Mouse (Mus musculus) myocyte (in vitro differentiated cells): ENCODE measurements at regions not wholly inside any gene's neighbourhood (a gene's known extent, or its start where the extent isn't known, plus 50 kb on each side); places are given as distances from the start of the nearest gene placed in this dataset.

ENCODE experiments used
- H3K27me3 ChIP-seq: one replicate; pipeline ENCODE4 v1.6.1; 2011; ENCODE audit not compliant: control insufficient read depth, insufficient read depth, insufficient read length
- H3K36me3 ChIP-seq: one replicate; pipeline ENCODE4 v1.6.1; 2011; ENCODE audit not compliant: control insufficient read depth, insufficient read depth
- H3K4me2 ChIP-seq: one replicate; pipeline ENCODE4 v1.6.1; 2011; ENCODE audit warnings: low read depth, control low read depth
- H3K4me3 ChIP-seq: one replicate; pipeline ENCODE4 v1.5.1; 2011; ENCODE audit warnings: mild to moderate bottlenecking, control low read depth, moderate library complexity
- H3K79me2 ChIP-seq: one replicate; pipeline ENCODE4 v1.6.1; 2011; ENCODE audit not compliant: control insufficient read depth, insufficient read depth
- H3ac ChIP-seq: one replicate; pipeline ENCODE4 v1.6.1; 2011; ENCODE audit not compliant: control insufficient read depth, insufficient read length
- CEBPB ChIP-seq: IDR thresholded peaks from 2 replicates; pipeline ENCODE4 v1.6.1; 2011; ENCODE audit warnings: mild to moderate bottlenecking, moderate library complexity; ENCODE audit not compliant: poor library complexity, insufficient read depth, severe bottlenecking
- E2F4 ChIP-seq: IDR thresholded peaks from one replicate; pipeline ENCODE4 v1.6.1; 2011; ENCODE audit warnings: mild to moderate bottlenecking, control low read depth, moderate library complexity; ENCODE audit not compliant: insufficient read depth
- MAX ChIP-seq: IDR thresholded peaks from one replicate; pipeline ENCODE4 v1.6.1; 2011; ENCODE audit warnings: low read depth, mild to moderate bottlenecking, control low read depth
- MYOD1 ChIP-seq, 3 experiments: IDR thresholded peaks; one replicate each; pipeline ENCODE4 v1.6.1; 2011; ENCODE audit warnings: control low read depth in 2 of 3, low read depth in 2 of 3, mild to moderate bottlenecking in 2 of 3, moderate library complexity in 1 of 3; ENCODE audit not compliant: insufficient read length in 2 of 3, control insufficient read depth in 1 of 3
- MYOG ChIP-seq, 3 experiments: IDR thresholded peaks; one replicate each; pipeline ENCODE4 v1.6.1; 2011; ENCODE audit warnings: control low read depth in 2 of 3, low read depth in 2 of 3, mild to moderate bottlenecking in 2 of 3; ENCODE audit not compliant: insufficient read length in 2 of 3, control insufficient read depth in 1 of 3, insufficient read depth in 1 of 3
- POLR2A ChIP-seq: IDR thresholded peaks from one replicate; pipeline ENCODE4 v1.6.1; 2011; ENCODE audit warnings: low read depth, mild to moderate bottlenecking, control low read depth, moderate library complexity; ENCODE audit not compliant: insufficient read length
- POLR2AphosphoS2 ChIP-seq: IDR thresholded peaks from one replicate; pipeline ENCODE4 v1.6.1; 2011; ENCODE audit warnings: low read depth, control low read depth; ENCODE audit not compliant: insufficient read length
- REST ChIP-seq: IDR thresholded peaks from one replicate; pipeline ENCODE4 v1.6.1; 2011; ENCODE audit warnings: mild to moderate bottlenecking, control low read depth, moderate library complexity; ENCODE audit not compliant: insufficient read depth, insufficient read length
- SRF ChIP-seq: IDR thresholded peaks from one replicate; pipeline ENCODE4 v1.6.1; 2011; ENCODE audit warnings: low read depth; ENCODE audit not compliant: control insufficient read depth, insufficient read length
- TCF12 ChIP-seq: IDR thresholded peaks from one replicate; pipeline ENCODE4 v1.6.1; 2011; ENCODE audit warnings: mild to moderate bottlenecking, control low read depth; ENCODE audit not compliant: poor library complexity, insufficient read depth, severe bottlenecking
- TCF3 ChIP-seq: IDR thresholded peaks from one replicate; pipeline ENCODE4 v1.6.1; 2011; ENCODE audit warnings: low read depth, control low read depth; ENCODE audit not compliant: insufficient read length
- USF1 ChIP-seq: IDR thresholded peaks from one replicate; pipeline ENCODE4 v1.6.1; 2011; ENCODE audit warnings: low read depth, mild to moderate bottlenecking, control low read depth, moderate library complexity

- Histone ChIP-seq H3K4me2 (no peak overlapping the region), H3K27me3 (no peaks in the 10 kb centered on the region)
- TF ChIP-seq MYOD1 (IDR thresholded peaks at IDR 0.05; ENCODE audit: control insufficient read depth in 1 of 3, insufficient read length in 2 of 3, low read depth in 2 of 3): peak in 1 of 3 experiments; percentile 46
- TF ChIP-seq MYOG (IDR thresholded peaks at IDR 0.05; ENCODE audit: control insufficient read depth in 1 of 3, insufficient read depth in 1 of 3, insufficient read length in 2 of 3, low read depth in 2 of 3): no peak
Measured at GRCm38 (mm10) chr10:118004362-118004958, 137.2 kb upstream of the Mdm1 start.

GRCm38 (mm10) chr10:118006827-118007550, 134.6 kb upstream of the Mdm1 start:
- Histone ChIP-seq H3K4me2 (no peak overlapping the region), H3K4me3 (no peak overlapping the region), H3K36me3 (no peaks in the 10 kb centered on the region), H3K79me2 (no peaks in the 10 kb centered on the region), H3ac (no peak overlapping the region), H3K27me3 (no peaks in the 10 kb centered on the region)
- TF ChIP-seq MYOD1 (IDR thresholded peaks at IDR 0.05; ENCODE audit: control insufficient read depth in 1 of 3, insufficient read length in 2 of 3, low read depth in 2 of 3): no peak
- TF ChIP-seq REST: no peak
- TF ChIP-seq TCF3: no peak
- TF ChIP-seq POLR2A: no peak
- no peak for TF ChIP-seq MYOG (IDR thresholded peaks at IDR 0.05; ENCODE audit: control insufficient read depth in 1 of 3, insufficient read depth in 1 of 3, insufficient read length in 2 of 3, low read depth in 2 of 3)
- TF ChIP-seq MAX: no peak
- TF ChIP-seq E2F4: no peak
- no peak for TF ChIP-seq SRF
- no peak for TF ChIP-seq TCF12
- no peak for TF ChIP-seq USF1
- no peak for TF ChIP-seq CEBPB
- no peak for TF ChIP-seq POLR2AphosphoS2

More at GRCm38 (mm10) chr10:118004362-118004958, 137.2 kb upstream of the Mdm1 start:
- no peak overlapping the region for H3ac ChIP-seq
- no peaks in the 10 kb centered on the region for H3K79me2 ChIP-seq
- no peak overlapping the region for H3K4me3 ChIP-seq
- H3K36me3 ChIP-seq: no peaks in the 10 kb centered on the region

GRCm38 (mm10) chr10:118007846-118008245, 133.8 kb upstream of the Mdm1 start:
- Histone ChIP-seq H3K36me3 (no peaks in the 10 kb centered on the region), H3K79me2 (no peaks in the 10 kb centered on the region), H3K27me3 (no peaks in the 10 kb centered on the region), H3K4me3 (no peak overlapping the region), H3K4me2 (no peak overlapping the region), H3ac (no peak overlapping the region)
- TF ChIP-seq E2F4 (no peak), POLR2A (no peak), MYOG (IDR thresholded peaks at IDR 0.05; ENCODE audit: control insufficient read depth in 1 of 3, insufficient read depth in 1 of 3, insufficient read length in 2 of 3, low read depth in 2 of 3) (no peak), MYOD1 (IDR thresholded peaks at IDR 0.05; ENCODE audit: control insufficient read depth in 1 of 3, insufficient read length in 2 of 3, low read depth in 2 of 3) (no peak), POLR2AphosphoS2 (no peak), TCF3 (no peak), USF1 (no peak), REST (no peak), TCF12 (no peak)

- no peak overlapping the region for H3K4me3 ChIP-seq
- TF ChIP-seq USF1 (no peak), MYOD1 (IDR thresholded peaks at IDR 0.05; ENCODE audit: control insufficient read depth in 1 of 3, insufficient read length in 2 of 3, low read depth in 2 of 3) (no peak), POLR2AphosphoS2 (no peak), CEBPB (no peak)
- H3K79me2 ChIP-seq: no peaks in the 10 kb centered on the region
- no peaks in the 10 kb centered on the region for H3K27me3 ChIP-seq
- no peaks in the 10 kb centered on the region for H3K36me3 ChIP-seq
- H3ac ChIP-seq: no peak overlapping the region
- H3K4me2 ChIP-seq: no peak overlapping the region
Measured at GRCm38 (mm10) chr10:118011687-118012567, 129.7 kb upstream of the Mdm1 start.

- Histone ChIP-seq H3K79me2 (no peaks in the 10 kb centered on the region), H3ac (no peak overlapping the region), H3K4me2 (no peak overlapping the region), H3K36me3 (no peaks in the 10 kb centered on the region), H3K27me3 (no peaks in the 10 kb centered on the region), H3K4me3 (no peak overlapping the region)
- TF ChIP-seq E2F4 (no peak), SRF (no peak), MYOD1 (IDR thresholded peaks at IDR 0.05; ENCODE audit: control insufficient read depth in 1 of 3, insufficient read length in 2 of 3, low read depth in 2 of 3) (no peak), MAX (no peak), CEBPB (no peak), REST (no peak), MYOG (IDR thresholded peaks at IDR 0.05; ENCODE audit: control insufficient read depth in 1 of 3, insufficient read depth in 1 of 3, insufficient read length in 2 of 3, low read depth in 2 of 3) (no peak), TCF12 (no peak), TCF3 (no peak), POLR2AphosphoS2 (no peak), USF1 (no peak), POLR2A (no peak)
Measured at GRCm38 (mm10) chr10:118028831-118029230, 112.8 kb upstream of the Mdm1 start.
